ENCODE assay signal across 16 mouse cellular contexts in the genomic region with DNA sequence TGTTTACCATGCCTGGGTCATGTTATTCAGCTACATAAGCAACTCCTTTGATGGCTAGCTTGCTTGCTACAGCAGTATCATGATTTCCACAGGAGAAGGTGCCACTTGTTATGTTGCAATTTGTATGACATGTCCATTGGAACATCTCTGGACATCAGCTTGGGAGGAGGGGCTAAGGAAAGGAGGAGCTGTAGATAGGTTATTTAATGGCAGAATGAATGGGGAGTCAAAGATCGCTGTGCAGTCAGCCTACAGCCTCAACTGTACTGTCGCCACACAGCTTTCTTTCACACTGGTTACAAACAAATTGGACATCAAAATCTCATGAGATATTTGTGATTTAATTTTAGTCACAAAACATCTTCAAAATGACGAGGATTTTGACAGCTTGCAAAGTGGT. TPM values are rescaled to one million over a fixed set of nuclear protein-coding genes. Genes with fewer than 3 reads are reported as not detected.
"Had no signal": no experiment of that assay in that cellular context is flagged by ENCODE, and none has a peak within 500 bp of the region (broad histone marks: within the 10 kb centered on the region; RNA-seq: fewer than 3 reads in every experiment).

TSS of gene Cps1 (plus strand) at position 230 of the 400 bp plus-strand sequence.

- H3K9ac ChIP-seq: kidney, embryonic 15.5 days; midbrain, embryonic 15.5 days; neural tube, embryonic 12.5 days had no signal

- DNase-seq: kidney, adult 18-20 months; kidney, postnatal 14 days; lung, adult 18-20 months; lung, postnatal 4 days; spleen, adult 18-20 months; thymus, postnatal 14 days had no signal

- H3K4me2 ChIP-seq: kidney, embryonic 15.5 days; midbrain, embryonic 11.5 days; midbrain, embryonic 15.5 days; neural tube, embryonic 12.5 days had no signal

- ATAC-seq: lung, postnatal 0 days; midbrain, embryonic 15.5 days had no signal

- H3K4me1 ChIP-seq: kidney, embryonic 15.5 days; limb, embryonic 10.5 days; megakaryocyte, embryonic 14.5 days; midbrain, embryonic 15.5 days; neural tube, embryonic 12.5 days had no signal

- H3K4me3 ChIP-seq: kidney, embryonic 15.5 days; left cerebral cortex, adult 2 months; limb, embryonic 10.5 days; megakaryocyte, embryonic 14.5 days; midbrain, embryonic 15.5 days; neural tube, embryonic 12.5 days had no signal

- H3K27me3 ChIP-seq: kidney, embryonic 15.5 days; megakaryocyte, embryonic 14.5 days; midbrain, embryonic 15.5 days; neural tube, embryonic 12.5 days had no signal

- H3K27ac ChIP-seq: kidney, embryonic 15.5 days; left cerebral cortex, adult 2 months; limb, embryonic 10.5 days; midbrain, embryonic 15.5 days; neural tube, embryonic 12.5 days had no signal

- H3K9me3 ChIP-seq: kidney, embryonic 15.5 days; limb, embryonic 10.5 days; megakaryocyte, embryonic 14.5 days; midbrain, embryonic 15.5 days; neural tube, embryonic 12.5 days had no signal

- H3K36me3 ChIP-seq: kidney, embryonic 15.5 days; limb, embryonic 10.5 days; midbrain, embryonic 15.5 days; neural tube, embryonic 12.5 days had no signal

RNA-seq across cellular contexts. Expression of gene Cps1, which starts in this region (rescaled TPM):
- total RNA-seq: monocyte, adult 5-6 weeks; neutrophil, adult 5-6 weeks had no signal
